Mouse (Mus musculus): ENCODE measurements at regions not wholly inside any gene's neighbourhood (a gene's known extent, or its start where the extent isn't known, plus 50 kb on each side); places are given as distances from the start of the nearest gene placed in this dataset.
"Not testable (repeated sequence)": the region's sequence is repeated elsewhere in the genome, so short reads cannot be mapped to it uniquely, and the experiment has no call there.

- H3K4me3 ChIP-seq, result no peak overlapping the region
- intact Hi-C loops (cut with DNase I), result no loop called here
- no peak overlapping the region for H3K27ac ChIP-seq
- no peak for DNase-seq
- TF ChIP-seq CTCF (IDR thresholded peaks at IDR 0.05), result no peak
Observed at GRCm38 (mm10) chr2:146710676-146711075, 145.0 kb upstream of the Kiz start.

GRCm38 (mm10) chr2:146721184-146721715 lies 134.4 kb upstream of the Kiz start:
- intact Hi-C loops (cut with DNase I), result no loop called here
- DNase-seq, result no peak
- H3K27ac ChIP-seq, result no peak overlapping the region
- no peak for TF ChIP-seq CTCF (IDR thresholded peaks at IDR 0.05)
- no peak overlapping the region for H3K4me3 ChIP-seq

GRCm38 (mm10) chr2:146722351-146723025 lies 133.2 kb upstream of the Kiz start:
- TF ChIP-seq CTCF (IDR thresholded peaks at IDR 0.05), result no peak
- H3K27ac ChIP-seq, result no peak overlapping the region
- intact Hi-C loops (cut with DNase I), result no loop called here
- no peak overlapping the region for H3K4me3 ChIP-seq
- no peak for DNase-seq

- Histone ChIP-seq H3K4me3 (no peak overlapping the region), H3K27ac (no peak overlapping the region)
- no peak for TF ChIP-seq CTCF (IDR thresholded peaks at IDR 0.05)
- intact Hi-C loops (cut with DNase I), result no loop called here
- no peak for DNase-seq
Observed at GRCm38 (mm10) chr2:146723172-146723571, 132.5 kb upstream of the Kiz start.

- intact Hi-C loops (cut with DNase I), result no loop called here
- TF ChIP-seq CTCF (IDR thresholded peaks at IDR 0.05), result no peak
- no peak for DNase-seq
Observed at GRCm38 (mm10) chr2:146723671-146724070, 132.0 kb upstream of the Kiz start.

GRCm38 (mm10) chr2:146724142-146724679 lies 131.5 kb upstream of the Kiz start:
- DNase-seq, result no peak
- H3K27ac ChIP-seq, result no peak overlapping the region
- no peak for TF ChIP-seq CTCF (IDR thresholded peaks at IDR 0.05)
- intact Hi-C loops (cut with DNase I), result no loop called here
- no peak overlapping the region for H3K4me3 ChIP-seq

More at GRCm38 (mm10) chr2:146723671-146724070, 132.0 kb upstream of the Kiz start:
- Histone ChIP-seq H3K27ac (no peak overlapping the region), H3K4me3 (no peak overlapping the region)

- TF ChIP-seq CTCF (IDR thresholded peaks at IDR 0.05), result no peak
- intact Hi-C loops (cut with DNase I), result no loop called here
- H3K27ac ChIP-seq, result no peak overlapping the region
- H3K4me3 ChIP-seq, result no peak overlapping the region
- DNase-seq, result no peak
Observed at GRCm38 (mm10) chr2:146724924-146725555, 130.6 kb upstream of the Kiz start.

GRCm38 (mm10) chr2:146728693-146729092 lies 127.0 kb upstream of the Kiz start:
- intact Hi-C loops (cut with DNase I), result no loop called here
- Histone ChIP-seq H3K4me3 (no peak overlapping the region), H3K27ac (no peak overlapping the region)
- no peak for DNase-seq
- TF ChIP-seq CTCF (IDR thresholded peaks at IDR 0.05), result no peak

- Histone ChIP-seq H3K4me3 (no peak overlapping the region), H3K27ac (no peak overlapping the region)
- DNase-seq, result no peak
- intact Hi-C loops (cut with DNase I), result no loop called here
- TF ChIP-seq CTCF (IDR thresholded peaks at IDR 0.05), result no peak
Observed at GRCm38 (mm10) chr2:146731081-146731480, 124.6 kb upstream of the Kiz start.

- H3K4me3 ChIP-seq; H3K27ac ChIP-seq; DNase-seq; intact Hi-C loops (cut with DNase I): not testable (repeated sequence)
Observed at GRCm38 (mm10) chr2:146732891-146733290, 122.8 kb upstream of the Kiz start.

- Histone ChIP-seq H3K4me3 (no peak overlapping the region), H3K27ac (no peak overlapping the region)
- intact Hi-C loops (cut with DNase I), result no loop called here
- no peak for TF ChIP-seq CTCF (IDR thresholded peaks at IDR 0.05)
- DNase-seq, result no peak
Observed at GRCm38 (mm10) chr2:146744396-146744795, 111.3 kb upstream of the Kiz start.

- no peak for TF ChIP-seq CTCF (IDR thresholded peaks at IDR 0.05)
- DNase-seq, result no peak
Observed at GRCm38 (mm10) chr2:146745012-146745682, 110.5 kb upstream of the Kiz start.

GRCm38 (mm10) chr2:146745683-146746047 lies 110.0 kb upstream of the Kiz start:
- no peak for TF ChIP-seq CTCF (IDR thresholded peaks at IDR 0.05)
- Histone ChIP-seq H3K27ac (no peak overlapping the region), H3K4me3 (peak overlapping the region; percentile 54)
- DNase-seq, result no peak
- intact Hi-C loops (cut with DNase I), result no loop called here

More at GRCm38 (mm10) chr2:146745012-146745682, 110.5 kb upstream of the Kiz start:
- peak overlapping the region; percentile 54 for H3K4me3 ChIP-seq
- intact Hi-C loops (cut with DNase I), result no loop called here
- no peak overlapping the region for H3K27ac ChIP-seq

Measured in gastrocnemius, adult 2 months (tissue).